Mouse (Mus musculus): Measurements from ENCODE around the gene Gm29609. TPM values are rescaled to one million over a fixed set of nuclear protein-coding genes. Genes with fewer than 3 reads are reported as not detected.
A peak's percentile ranks its signal among the peaks of the same experiment; 100 is the strongest.

Gm29609 gene
- polyA plus RNA-seq, 1 experiment from 2014 or later: 1.7 TPM

DNA sequence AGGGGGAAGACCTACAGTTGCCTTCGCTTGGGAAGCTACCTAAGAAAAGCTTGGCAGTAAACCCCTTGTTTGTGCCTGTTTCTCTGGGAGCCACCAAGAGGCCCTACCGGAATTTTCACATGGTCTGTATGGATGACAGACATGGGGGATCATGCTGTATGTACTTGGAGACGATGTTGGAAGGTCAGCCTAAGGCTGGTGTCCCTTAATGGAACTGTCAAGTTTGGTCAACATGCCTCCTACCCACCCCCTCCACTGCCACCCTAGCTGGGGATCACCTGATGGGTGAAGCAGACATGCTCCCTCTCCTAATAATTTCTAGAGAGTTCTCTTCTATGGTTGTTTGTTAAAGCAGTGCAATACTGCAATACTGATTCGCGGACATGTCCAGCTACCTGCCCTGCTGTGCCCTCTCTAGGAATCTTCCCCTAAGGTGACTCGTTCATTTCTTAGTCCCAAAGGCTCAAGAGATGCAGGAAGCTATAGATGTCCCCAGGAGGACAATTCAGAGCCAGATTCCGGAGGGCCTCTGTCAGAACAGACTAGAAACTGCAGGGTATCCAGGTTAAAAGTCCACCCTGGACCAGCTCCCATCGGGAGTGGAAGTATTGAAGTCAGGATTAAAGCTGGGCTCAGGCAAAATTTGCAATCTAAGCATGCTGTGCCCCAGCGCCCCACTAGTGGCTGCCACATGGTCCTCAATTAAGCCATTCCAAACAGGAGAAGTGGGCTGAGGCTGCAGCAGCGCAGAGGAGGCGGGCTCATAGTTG lies 83.8 kb downstream of the Gm29609 start:
- H3K4me1 ChIP-seq (replicated peaks; ENCODE audit: control insufficient read depth, insufficient read depth, low read length): peaks cover 33% of the 10 kb centered on the region; the same call in 1 of the 2 replicates
- H3K27ac ChIP-seq: no peak overlapping the region
- DNase-seq (ENCODE audit: low spot score) (no peak), ATAC-seq (ENCODE audit: low FRiP score) (no peak)
- peak overlapping the region; percentile 50 for H3K4me2 ChIP-seq (replicated peaks)
- no peak overlapping the region for H3K9ac ChIP-seq
- H3K27me3 ChIP-seq (ENCODE audit: control insufficient read depth, insufficient read depth, low read length): peaks cover 84% of the 10 kb centered on the region
- peak overlapping the region; percentile 23 for H3K4me3 ChIP-seq (replicated peaks; ENCODE audit: low read length)
- no peaks in the 10 kb centered on the region for H3K36me3 ChIP-seq (replicated peaks; ENCODE audit: control insufficient read depth, insufficient read depth)
- H3K9me3 ChIP-seq (ENCODE audit: control insufficient read depth, low read length): no peaks in the 10 kb centered on the region
- 23% methylated on average over 11 of the region's 11 CpGs for WGBS

DNA sequence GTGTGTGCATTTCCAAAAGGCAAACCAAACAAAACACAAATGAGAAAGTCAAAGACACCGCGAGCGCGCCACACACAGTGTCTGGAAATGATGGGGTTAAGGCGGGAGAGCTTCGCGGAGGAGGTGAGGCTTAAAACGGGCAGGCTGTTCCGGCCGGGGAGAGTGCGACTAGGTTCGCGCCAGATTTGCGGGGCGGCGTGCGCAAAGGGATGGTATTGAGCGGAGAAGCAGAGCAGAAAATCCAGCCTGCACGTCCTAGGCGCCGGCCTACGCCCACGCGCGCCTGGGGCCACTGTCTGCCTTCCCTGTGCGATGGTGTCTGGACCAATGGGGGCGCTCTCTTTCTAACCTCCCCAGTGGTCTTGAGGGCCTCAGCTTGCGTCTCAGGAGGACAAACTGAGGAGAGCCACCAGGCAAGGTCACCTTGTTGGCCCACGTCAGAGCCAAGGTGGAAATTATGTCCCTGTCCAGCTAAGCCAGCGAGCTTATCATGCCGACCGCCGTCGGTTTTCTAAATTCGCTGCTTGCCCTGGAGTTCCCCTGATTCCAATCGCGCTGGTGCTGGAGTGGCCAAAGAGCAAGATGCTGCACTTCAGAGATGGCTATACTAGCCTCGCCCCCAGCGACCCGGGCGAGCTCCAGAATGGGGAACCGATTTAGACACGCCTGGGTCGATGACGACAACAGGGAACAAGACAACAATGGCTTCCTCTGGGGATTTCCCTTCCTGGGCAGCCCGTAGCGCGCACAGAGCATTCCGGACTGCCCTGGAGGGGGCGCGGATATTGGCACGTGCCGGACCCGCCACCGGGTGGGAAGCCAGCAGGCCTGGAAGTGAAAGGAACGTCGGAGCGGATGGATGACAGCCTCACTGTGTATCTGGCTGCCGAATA lies 84.7 kb downstream of the Gm29609 start:
- under 1% methylated on average over 59 of the region's 59 CpGs for WGBS
- ATAC-seq (ENCODE audit: low FRiP score) (no peak; the same call in 1 of the 2 replicates), DNase-seq (ENCODE audit: low spot score) (no peak)
- H3K9ac ChIP-seq: 0 out of 2 replicates have a peak overlapping the region, but pooled peaks have one; percentile 16
- peaks cover 93% of the 10 kb centered on the region for H3K27me3 ChIP-seq (ENCODE audit: control insufficient read depth, insufficient read depth, low read length)
- peaks cover 33% of the 10 kb centered on the region; the same call in 1 of the 2 replicates for H3K4me1 ChIP-seq (replicated peaks; ENCODE audit: control insufficient read depth, insufficient read depth, low read length)
- no peaks in the 10 kb centered on the region for H3K36me3 ChIP-seq (replicated peaks; ENCODE audit: control insufficient read depth, insufficient read depth)
- no peak overlapping the region for H3K27ac ChIP-seq
- H3K4me2 ChIP-seq (replicated peaks): peak overlapping the region; percentile 50
- H3K9me3 ChIP-seq (ENCODE audit: control insufficient read depth, low read length): no peaks in the 10 kb centered on the region
- peak overlapping the region; percentile 23 for H3K4me3 ChIP-seq (replicated peaks; ENCODE audit: low read length)

Other genes with a start within 250 kb of the Gm29609 start
- gene Cgref1, start 234.3 kb downstream of the Gm29609 start, polyA plus RNA-seq (2014; fragmentation: Nextera tagmentation; extraction: Ambion mirVana): 62.4 and 71.4 TPM in 2 replicates
- gene Preb, start 219.6 kb downstream of the Gm29609 start, polyA plus RNA-seq (2014; fragmentation: Nextera tagmentation; extraction: Ambion mirVana): 71.3 and 78.6 TPM in 2 replicates
- gene Tcf23, start 211.2 kb downstream of the Gm29609 start, polyA plus RNA-seq (2014; fragmentation: Nextera tagmentation; extraction: Ambion mirVana): 0.04 TPM in 1 of 2 replicates, not detected in the other
- 175 and 198 TPM in 2 replicates for gene Atraid, start 131.6 kb downstream of the Gm29609 start, polyA plus RNA-seq (2014; fragmentation: Nextera tagmentation; extraction: Ambion mirVana)
- gene Slc5a6, start 131.0 kb downstream of the Gm29609 start, polyA plus RNA-seq (2014; fragmentation: Nextera tagmentation; extraction: Ambion mirVana): 20.5 and 24.5 TPM in 2 replicates
- gene Cad, start 125.1 kb downstream of the Gm29609 start, polyA plus RNA-seq (2014; fragmentation: Nextera tagmentation; extraction: Ambion mirVana): 13.7 and 15.4 TPM in 2 replicates
- gene Dnajc5g, start 73.6 kb downstream of the Gm29609 start, polyA plus RNA-seq (2014; fragmentation: Nextera tagmentation; extraction: Ambion mirVana): not detected in 2 replicates
- 34.8 and 35.7 TPM in 2 replicates for gene Slc30a3, start 71.7 kb downstream of the Gm29609 start, polyA plus RNA-seq (2014; fragmentation: Nextera tagmentation; extraction: Ambion mirVana)
- gene Trim54, start 63.2 kb downstream of the Gm29609 start, polyA plus RNA-seq (2014; fragmentation: Nextera tagmentation; extraction: Ambion mirVana): not detected in 2 replicates
- not detected in 2 replicates for gene Ucn, start 41.1 kb downstream of the Gm29609 start, polyA plus RNA-seq (2014; fragmentation: Nextera tagmentation; extraction: Ambion mirVana)
- 49.5 and 50.3 TPM in 2 replicates for gene Mpv17, start 25.7 kb downstream of the Gm29609 start, polyA plus RNA-seq (2014; fragmentation: Nextera tagmentation; extraction: Ambion mirVana)
- 49.7 and 53.0 TPM in 2 replicates for gene Gtf3c2, start 233 bp upstream of the Gm29609 start, polyA plus RNA-seq (2014; fragmentation: Nextera tagmentation; extraction: Ambion mirVana)
- 107 and 108 TPM in 2 replicates for gene Snx17, start 13.3 kb upstream of the Gm29609 start, polyA plus RNA-seq (2014; fragmentation: Nextera tagmentation; extraction: Ambion mirVana)
- gene Eif2b4, start 13.5 kb upstream of the Gm29609 start, polyA plus RNA-seq (2014; fragmentation: Nextera tagmentation; extraction: Ambion mirVana): 77.3 and 78.6 TPM in 2 replicates
- 7.0 and 9.4 TPM in 2 replicates for gene Zfp513, start 22.4 kb upstream of the Gm29609 start, polyA plus RNA-seq (2014; fragmentation: Nextera tagmentation; extraction: Ambion mirVana)
- 162 TPM in 2 replicates for gene Ppm1g, start 40.8 kb upstream of the Gm29609 start, polyA plus RNA-seq (2014; fragmentation: Nextera tagmentation; extraction: Ambion mirVana)
- gene Nrbp1, start 61.0 kb upstream of the Gm29609 start, polyA plus RNA-seq (2014; fragmentation: Nextera tagmentation; extraction: Ambion mirVana): 149 and 161 TPM in 2 replicates
- gene Gm9970, start 61.3 kb upstream of the Gm29609 start, polyA plus RNA-seq (2014; fragmentation: Nextera tagmentation; extraction: Ambion mirVana): 0.56 and 0.66 TPM in 2 replicates
- gene Krtcap3, start 71.8 kb upstream of the Gm29609 start, polyA plus RNA-seq (2014; fragmentation: Nextera tagmentation; extraction: Ambion mirVana): 2.9 and 4.2 TPM in 2 replicates
- 34.5 and 37.2 TPM in 2 replicates for gene Ift172, start 111.2 kb upstream of the Gm29609 start, polyA plus RNA-seq (2014; fragmentation: Nextera tagmentation; extraction: Ambion mirVana)
- 98.1 and 115 TPM in 2 replicates for gene Fndc4, start 116.2 kb upstream of the Gm29609 start, polyA plus RNA-seq (2014; fragmentation: Nextera tagmentation; extraction: Ambion mirVana)
- 0.29 TPM in 1 of 2 replicates, not detected in the other for gene Gckr, start 117.5 kb upstream of the Gm29609 start, polyA plus RNA-seq (2014; fragmentation: Nextera tagmentation; extraction: Ambion mirVana)

All from hindbrain, embryonic 14.5 days (tissue).